Mouse (Mus musculus) activated CD4-positive, CD25-positive, alpha-beta regulatory T cell, adult 4 months (primary cell): ENCODE measurements around the gene Ooep. TPM values are rescaled to one million over a fixed set of nuclear protein-coding genes. Genes with fewer than 3 reads are reported as not detected.
"Not testable (repeated sequence)": the region's sequence is repeated elsewhere in the genome, so short reads cannot be mapped to it uniquely, and the experiment has no call there.

Experiments
- ATAC-seq: one replicate; pipeline ENCODE4 v1.8.0; 2017
- polyA plus RNA-seq, 2 experiments: library from polyadenylated mRNA; unstranded; fragments of 100-300 nt; shearing (Covaris generic); gene quantifications; one replicate each; pipeline ENCODE4 v1.2.1; 2017

Ooep gene
- polyA plus RNA-seq, 2 experiments from 2014 or later: 0.16 TPM; not detected in 1

- ATAC-seq: no peak
Measured at GRCm38 (mm10) chr9:78365850-78366544, 12.5 kb downstream of the Ooep start.

DNA sequence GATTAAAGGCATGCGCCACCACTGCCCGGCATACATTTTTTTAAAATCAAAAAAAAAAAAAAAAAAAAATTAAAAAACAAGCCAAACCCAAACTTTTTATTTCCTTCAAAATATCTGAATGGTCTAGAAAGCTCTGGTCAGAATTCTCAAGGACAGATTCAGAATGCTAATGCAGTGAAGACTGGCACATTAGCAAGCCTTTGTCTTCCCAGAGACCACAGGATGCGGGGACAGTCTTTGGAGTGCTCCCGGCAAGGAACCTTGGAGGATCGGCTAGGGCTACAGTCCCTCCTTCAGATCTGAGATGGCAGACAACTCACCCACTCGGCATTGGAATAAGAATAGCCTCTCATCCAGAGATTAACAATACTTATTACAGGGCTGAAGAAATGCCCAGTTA is 13.8 kb downstream of the Ooep start:
- no peak for ATAC-seq

- ATAC-seq: no peak
Measured at GRCm38 (mm10) chr9:78363374-78363773, 15.2 kb downstream of the Ooep start.

GRCm38 (mm10) chr9:78360484-78360872 is 18.0 kb downstream of the Ooep start:
- no peak for ATAC-seq

DNA sequence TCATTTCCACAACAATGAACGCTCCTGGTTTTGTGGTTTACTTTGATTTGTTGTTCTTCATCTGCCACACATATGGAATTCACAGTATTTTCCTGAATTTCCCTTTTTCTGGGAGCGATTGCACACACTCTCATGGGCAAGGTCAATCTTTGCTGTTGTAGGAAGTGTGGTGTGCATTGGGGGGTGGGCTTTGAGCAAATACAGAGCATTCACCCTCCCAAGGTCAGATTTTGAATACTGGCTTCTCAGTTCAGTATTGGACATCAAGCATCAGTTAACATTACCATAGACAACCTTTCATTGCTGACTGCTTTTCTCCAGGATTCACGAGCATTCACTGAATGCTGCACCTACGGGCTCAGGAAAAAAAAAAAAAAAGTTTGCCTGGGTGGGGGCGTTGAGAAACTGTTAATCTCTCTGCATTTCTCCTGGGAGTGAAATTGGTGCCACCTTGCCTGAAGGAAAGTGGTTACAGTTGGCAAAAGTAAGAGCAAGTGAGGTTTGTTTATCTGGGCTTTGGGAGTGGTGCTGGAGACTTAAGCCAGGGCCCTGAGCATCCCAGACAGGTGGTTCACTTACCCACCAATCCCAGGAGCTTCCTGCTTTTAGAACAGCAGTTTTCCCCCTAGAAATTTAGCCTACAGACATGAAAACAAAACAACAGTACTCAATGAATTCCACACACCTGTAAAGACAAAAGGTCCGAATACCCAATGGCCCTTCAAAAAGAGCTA is 18.6 kb downstream of the Ooep start:
- ATAC-seq: no peak

DNA sequence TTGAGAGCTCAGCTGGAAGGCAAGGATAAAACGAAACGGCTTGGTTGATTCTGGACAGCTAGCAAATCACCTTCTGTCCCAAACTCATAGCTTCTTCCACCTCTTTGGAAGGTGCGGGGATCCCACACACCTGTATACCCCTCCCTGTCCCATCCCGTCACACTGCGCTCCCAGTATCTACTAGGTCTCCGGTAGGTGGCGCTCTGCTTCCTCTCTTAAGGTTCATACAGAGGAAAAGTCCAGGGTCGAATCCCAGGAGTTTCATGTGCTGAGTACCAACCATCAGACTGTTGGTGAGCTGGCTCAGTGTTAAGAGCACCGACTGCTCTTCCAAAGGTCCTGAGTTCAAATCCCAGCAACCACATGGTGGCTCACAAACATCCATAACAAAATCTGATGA is 20.5 kb downstream of the Ooep start:
- no peak for ATAC-seq

- ATAC-seq: no peak
Measured at GRCm38 (mm10) chr9:78355611-78356010, 22.9 kb downstream of the Ooep start, which contains the start of gene Gsta2. TSS of gene Gsta2 (minus strand) at chr9:78355788.

- no peak for ATAC-seq
Measured at GRCm38 (mm10) chr9:78354665-78355578, 23.6 kb downstream of the Ooep start.

- ATAC-seq: no peak
Measured at GRCm38 (mm10) chr9:78351504-78352220, 26.9 kb downstream of the Ooep start.

DNA sequence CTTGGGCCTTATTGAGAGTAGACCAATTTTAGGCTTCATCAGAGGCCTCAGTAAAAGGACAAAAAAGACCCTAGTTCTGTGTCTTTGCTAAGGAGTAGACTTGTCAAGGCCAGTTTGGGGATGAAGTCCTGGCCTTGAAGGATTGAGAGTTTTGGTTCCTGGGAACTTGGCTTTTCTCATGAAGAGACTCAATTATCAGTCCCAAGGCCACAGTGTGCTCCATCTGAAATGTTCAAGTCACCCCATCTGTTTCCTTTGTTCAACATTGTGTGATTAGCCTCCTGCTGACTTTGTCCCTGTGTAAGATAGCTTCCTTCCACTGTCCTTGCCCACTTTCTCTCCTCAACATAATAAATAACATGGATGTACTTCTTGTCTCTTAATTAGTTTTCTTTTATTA is 28.5 kb downstream of the Ooep start:
- not testable (repeated sequence) for ATAC-seq

DNA sequence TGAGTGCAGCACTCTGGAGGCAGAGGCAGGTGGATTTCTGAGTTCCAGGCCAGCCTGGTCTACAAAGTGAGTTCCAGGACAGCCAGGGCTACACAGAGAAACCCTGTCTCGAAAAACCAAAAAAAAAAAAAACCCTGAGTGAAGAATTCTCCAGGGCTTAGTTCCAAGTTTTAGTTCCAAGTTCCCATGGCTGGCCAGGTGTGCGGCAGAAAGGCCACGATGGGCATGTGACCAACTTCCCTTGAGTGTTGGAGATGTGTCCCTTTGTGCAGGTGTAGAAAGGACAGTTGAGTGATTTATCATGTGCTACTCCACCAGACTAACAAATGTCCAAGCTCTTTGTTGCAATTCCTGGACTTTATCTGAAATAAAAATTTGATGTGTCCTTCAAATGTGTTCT is 29.4 kb downstream of the Ooep start:
- ATAC-seq: not testable (repeated sequence)

- ATAC-seq: not testable (repeated sequence)
Measured at GRCm38 (mm10) chr9:78348206-78349004, 30.1 kb downstream of the Ooep start.

- no peak for ATAC-seq
Measured at GRCm38 (mm10) chr9:78347004-78347403, 31.5 kb downstream of the Ooep start.

DNA sequence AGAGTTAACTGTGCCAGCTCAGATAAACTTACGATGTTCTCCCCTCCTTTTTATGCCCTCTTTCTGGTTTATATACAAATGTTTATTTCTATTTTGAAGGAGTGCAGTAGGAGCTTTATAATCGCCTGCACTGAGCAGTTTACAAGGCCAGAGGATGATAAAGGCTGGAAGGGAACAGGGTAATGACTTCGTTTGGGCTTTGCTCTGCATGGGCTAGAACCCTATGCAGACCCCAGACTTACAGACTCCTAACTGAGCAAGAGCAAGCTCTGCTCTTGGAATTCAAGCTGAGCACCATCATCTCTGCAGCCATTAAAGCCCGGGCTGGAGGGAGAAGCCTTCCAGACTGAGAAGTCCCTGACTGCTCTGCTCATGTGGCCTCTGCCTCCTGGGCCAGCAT is 33.3 kb downstream of the Ooep start:
- not testable (repeated sequence) for ATAC-seq

- ATAC-seq: not testable (repeated sequence)
Measured at GRCm38 (mm10) chr9:78343055-78343454, 35.5 kb downstream of the Ooep start.

DNA sequence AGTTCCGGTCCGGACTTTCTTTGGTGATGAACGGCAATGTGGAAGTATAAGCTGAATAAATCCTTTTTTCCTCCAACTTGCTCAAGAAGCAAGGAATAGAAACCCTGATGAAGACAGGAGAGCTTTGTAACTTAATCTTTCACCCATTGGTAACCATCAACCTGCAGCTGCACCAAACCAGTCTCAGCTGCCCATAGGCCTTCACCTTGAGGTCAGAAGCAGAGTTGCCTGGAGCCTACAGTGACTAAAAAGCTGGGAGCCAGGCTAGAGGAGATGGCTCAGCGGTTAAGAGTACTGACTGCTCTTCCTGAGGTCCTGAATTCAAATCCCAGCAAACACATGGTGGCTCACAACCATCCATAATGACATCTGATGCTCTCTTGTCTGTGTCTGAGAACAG is 36.0 kb downstream of the Ooep start:
- ATAC-seq: not testable (repeated sequence)

DNA sequence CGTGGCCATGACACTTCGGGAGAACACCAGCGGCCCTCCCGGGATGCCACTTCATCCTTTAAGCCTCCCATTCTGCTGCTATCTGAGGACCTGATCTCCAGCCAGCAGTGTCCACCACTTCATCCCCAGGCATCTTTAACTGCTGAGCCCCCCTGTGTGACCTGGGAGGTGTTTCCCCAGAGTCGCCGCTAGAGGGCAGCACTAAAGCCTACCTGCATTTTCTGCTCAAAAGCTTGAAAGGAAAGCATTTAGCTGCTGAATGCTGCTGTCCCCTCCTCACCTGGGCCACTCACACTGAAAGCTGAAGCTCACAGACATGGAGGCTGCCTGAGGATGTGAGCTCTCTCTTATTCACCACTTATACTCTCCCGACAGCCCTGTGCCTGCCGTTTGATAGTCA is 38.2 kb downstream of the Ooep start:
- ATAC-seq: not testable (repeated sequence)

- not testable (repeated sequence) for ATAC-seq
Measured at GRCm38 (mm10) chr9:78337050-78337449, 41.5 kb downstream of the Ooep start.

DNA sequence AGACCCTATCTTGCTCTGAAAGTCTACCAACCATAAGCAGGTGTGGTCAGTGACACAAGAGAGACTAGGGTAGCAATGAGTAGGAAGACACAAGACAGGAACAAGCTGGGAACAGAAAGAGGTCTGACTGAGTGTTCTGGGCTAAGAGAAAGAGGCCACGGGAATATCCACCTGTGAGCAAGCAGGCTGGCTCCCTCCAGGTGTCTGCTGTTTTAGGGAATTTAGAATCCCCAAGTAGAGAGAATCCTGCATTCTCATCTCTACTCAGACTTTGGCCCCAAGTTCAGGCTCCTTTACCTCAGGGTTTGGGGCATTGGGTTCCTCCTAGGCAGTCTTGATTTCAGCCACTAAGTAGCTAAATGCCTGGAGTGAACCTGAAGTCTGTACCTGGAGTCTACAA is 51.2 kb downstream of the Ooep start, which contains the start of gene Omt2b:
Omt2b (plus strand) TSS at position 301 of the 400 bp plus-strand sequence.
- ATAC-seq: not testable (repeated sequence)
